Comparison of ENCODE assay signal across 16 mouse cellular contexts in genomic region chr4:105327711-105328471, GRCm38 (mm10).
DNase-seq lines count a peak whose midpoint lies in the region; ATAC-seq and TF ChIP-seq lines count a peak whose summit lies in the region.
"Had no signal": no experiment of that assay in that cellular context is flagged by ENCODE, and none has a peak within 500 bp of the region (broad histone marks: within the 10 kb centered on the region; RNA-seq: fewer than 3 reads in every experiment).

No protein-coding gene starts in this region.

- H3K27me3 ChIP-seq in heart, adult 2 months (ENCODE audit: control insufficient read depth, insufficient read depth, low read length): no peaks in the 10 kb centered on the region
- H3K27me3 ChIP-seq in kidney, embryonic 15.5 days: no peaks in the 10 kb centered on the region
- H3K27me3 ChIP-seq in hindbrain, embryonic 16.5 days (replicated peaks; ENCODE audit: control insufficient read depth, insufficient read depth, low read length): no peaks in the 10 kb centered on the region
- H3K27me3 ChIP-seq: hindbrain, embryonic 12.5 days had no signal

- H3K9me3 ChIP-seq in kidney, embryonic 15.5 days (replicated peaks): no peaks in the 10 kb centered on the region
- H3K9me3 ChIP-seq in hindbrain, embryonic 16.5 days (ENCODE audit: control insufficient read depth, low read length): no peaks in the 10 kb centered on the region
- H3K9me3 ChIP-seq: forebrain, embryonic 10.5 days; hindbrain, embryonic 12.5 days; midbrain, embryonic 10.5 days had no signal

- H3K4me1 ChIP-seq in heart, adult 2 months (ENCODE audit: control insufficient read depth, insufficient read depth, low read length): peaks cover 12% of the 10 kb centered on the region
- H3K4me1 ChIP-seq in kidney, embryonic 15.5 days: peaks cover 15% of the 10 kb centered on the region
- H3K4me1 ChIP-seq in hindbrain, embryonic 16.5 days (ENCODE audit: control insufficient read depth, insufficient read depth, low read depth, low read length): no peaks in the 10 kb centered on the region

- no peak for ATAC-seq in kidney, embryonic 15.5 days (replicated peaks; ENCODE audit: low FRiP score)
- no peak for ATAC-seq in hindbrain, embryonic 16.5 days
- ATAC-seq: CD4-positive, CD25-positive, alpha-beta regulatory T cell, adult 4 months; forebrain, postnatal 0 days had no signal

- no peak for TF ChIP-seq POLR2A in heart, adult 2 months (IDR thresholded peaks at IDR 0.05; ENCODE audit: insufficient read depth, low read depth, low read length)

- H3K79me2 ChIP-seq in heart, adult 2 months (replicated peaks; ENCODE audit: control insufficient read depth, insufficient read depth, low read length): no peaks in the 10 kb centered on the region

- 70% methylated on average over 5 of the region's 5 CpGs for WGBS in heart, adult 2 months
- WGBS in kidney, embryonic 15.5 days: 74% methylated on average over 5 of the region's 5 CpGs
- WGBS in hindbrain, embryonic 16.5 days: 79% methylated on average over 5 of the region's 5 CpGs

- H3K9ac ChIP-seq in heart, adult 2 months (ENCODE audit: low read depth, low read length): no peak overlapping the region
- H3K9ac ChIP-seq in kidney, embryonic 15.5 days: no peak overlapping the region
- no peak overlapping the region for H3K9ac ChIP-seq in hindbrain, embryonic 16.5 days (ENCODE audit: low read depth, low read length)
- H3K9ac ChIP-seq: forebrain, postnatal 0 days; hindbrain, embryonic 12.5 days; liver, embryonic 14.5 days had no signal

- H3K36me3 ChIP-seq in heart, adult 2 months (ENCODE audit: control insufficient read depth, insufficient read depth, low read length): peaks cover 4% of the 10 kb centered on the region; the same call in 1 of the 2 replicates
- H3K36me3 ChIP-seq in kidney, embryonic 15.5 days: no peaks in the 10 kb centered on the region
- H3K36me3 ChIP-seq in hindbrain, embryonic 16.5 days (ENCODE audit: control insufficient read depth, insufficient read depth, low read length): no peaks in the 10 kb centered on the region
- H3K36me3 ChIP-seq: forebrain, embryonic 10.5 days; hindbrain, embryonic 12.5 days; midbrain, embryonic 10.5 days had no signal

- peak overlapping the region; percentile 67 for H3K27ac ChIP-seq in heart, adult 2 months
- 0 out of 2 replicates have a peak overlapping the region, but pooled peaks have one; percentile 37 for H3K27ac ChIP-seq in kidney, embryonic 15.5 days
- H3K27ac ChIP-seq in hindbrain, embryonic 16.5 days (ENCODE audit: low read depth, low read length): no peak overlapping the region
- H3K27ac ChIP-seq: hindbrain, embryonic 12.5 days; liver, embryonic 14.5 days; macrophage; stomach, postnatal 0 days had no signal

- DNase-seq in heart, adult 2 months: no peak
- DNase-seq in heart, adult 18-20 months: no peak
- peak; percentile 56 to 64 for DNase-seq in kidney, adult 8-10 months
- no peak for DNase-seq in kidney, postnatal 10 days
- DNase-seq in yolk sac, embryonic 10.5 days (ENCODE audit: low spot score): peak; percentile 40
- DNase-seq: forebrain, postnatal 0 days; right cerebral cortex, adult 18-20 months had no signal

- no peak for TF ChIP-seq CTCF in heart, adult 2 months (IDR thresholded peaks at IDR 0.05)

- intact Hi-C loops in heart, adult 2 months (cut with DNase I): loop anchor here (5.0 kb wide), 2 partner anchors 74 to 179 kb away; no protein-coding TSS in a partner anchor

- no peak for TF ChIP-seq EP300 in heart, adult 2 months (IDR thresholded peaks at IDR 0.05; ENCODE audit: insufficient read depth, low read depth, low read length)

- H3K4me2 ChIP-seq in kidney, embryonic 15.5 days: no peak overlapping the region
- no peak overlapping the region for H3K4me2 ChIP-seq in hindbrain, embryonic 16.5 days (ENCODE audit: low read length)
- H3K4me2 ChIP-seq: hindbrain, embryonic 12.5 days had no signal

- H3K4me3 ChIP-seq in heart, adult 2 months: no peak overlapping the region
- no peak overlapping the region for H3K4me3 ChIP-seq in kidney, embryonic 15.5 days (replicated peaks)
- H3K4me3 ChIP-seq in hindbrain, embryonic 16.5 days (ENCODE audit: low read length): no peak overlapping the region
- H3K4me3 ChIP-seq: forebrain, embryonic 10.5 days; hindbrain, embryonic 12.5 days; midbrain, embryonic 10.5 days had no signal

Comparison
In these comparisons a context has a peak if more than half of its experiments do, and no peak if none do; other contexts are left out.
1. DNase-seq: peak in kidney, adult 8-10 months (2 of 2) and yolk sac, embryonic 10.5 days (single experiment); none in heart, adult 2 months (0 of 2), heart, adult 18-20 months (0 of 2) and kidney, postnatal 10 days (single experiment).